Mouse (Mus musculus) lung, embryonic 14.5 days (tissue): ENCODE measurements around the gene Gm37240. TPM values are rescaled to one million over a fixed set of nuclear protein-coding genes. Genes with fewer than 3 reads are reported as not detected.

Experiments
- ATAC-seq: fragments of 200-750 bp; cut with Nextera tagmentation; 2 replicates; pipeline ENCODE4 v1.8.0; 2017; ENCODE audit warnings: mild to moderate bottlenecking, moderate TSS enrichment, moderate library complexity; ENCODE audit not compliant: insufficient read depth
- DNase-seq: peaks from one replicate; pipeline ENCODE4 v3.0.0-alpha.2; 2015
- H3K27ac ChIP-seq: fragments of 300-500 bp; sonication (generic); 2 replicates; pipeline ENCODE4 v1.5.1; 2014; ENCODE audit warnings: low read depth, mild to moderate bottlenecking, moderate library complexity
- H3K27me3 ChIP-seq: fragments of 300-500 bp; sonication (generic); 2 replicates; pipeline ENCODE4 v1.6.1; 2014; ENCODE audit warnings: low read length, control low read depth; ENCODE audit not compliant: insufficient read depth
- H3K36me3 ChIP-seq: fragments of 300-500 bp; sonication (generic); 2 replicates; pipeline ENCODE4 v1.6.1; 2014; ENCODE audit warnings: control low read depth; ENCODE audit not compliant: insufficient read depth
- H3K4me1 ChIP-seq: fragments of 300-500 bp; sonication (generic); 2 replicates; pipeline ENCODE4 v1.6.1; 2014; ENCODE audit warnings: antibody characterized with exemption, control low read depth; ENCODE audit not compliant: insufficient read depth
- H3K4me2 ChIP-seq: fragments of 300-500 bp; sonication (generic); 2 replicates; pipeline ENCODE4 v1.6.1; 2014; ENCODE audit warnings: mild to moderate bottlenecking
- H3K4me3 ChIP-seq: fragments of 300-500 bp; sonication (generic); 2 replicates; pipeline ENCODE4 v1.5.1; 2014; ENCODE audit warnings: low read depth, low read length
- H3K9ac ChIP-seq: fragments of 300-500 bp; sonication (generic); 2 replicates; pipeline ENCODE4 v1.6.1; 2014
- H3K9me3 ChIP-seq: fragments of 300-500 bp; sonication (generic); 2 replicates; pipeline ENCODE4 v1.6.1; 2016; ENCODE audit warnings: low read depth, low read length, control low read depth
- CTCF ChIP-seq: IDR thresholded peaks from 2 replicates; pipeline ENCODE4 v1.5.1; 2016; ENCODE audit warnings: antibody characterized with exemption, low read depth
- WGBS: fragments of 180-500 bp; shearing (Covaris S2); extraction: QIAGEN DNeasy Blood & Tissue Kit; methylation state at CpG from one replicate; pipeline ENCODE4 v1.1.7; 2014; 5-methylcytosine and 5-hydroxymethylcytosine counted together
- polyA plus RNA-seq: library from polyadenylated mRNA; unstranded; fragments of >200 nt; fragmentation: Nextera tagmentation; extraction: Ambion mirVana; gene quantifications from 2 replicates; pipeline ENCODE4 v1.2.1, GENCODE M21; 2014

The Gm37240 gene
- polyA plus RNA-seq, 1 experiment from 2014 or later: 4.5 TPM

DNA sequence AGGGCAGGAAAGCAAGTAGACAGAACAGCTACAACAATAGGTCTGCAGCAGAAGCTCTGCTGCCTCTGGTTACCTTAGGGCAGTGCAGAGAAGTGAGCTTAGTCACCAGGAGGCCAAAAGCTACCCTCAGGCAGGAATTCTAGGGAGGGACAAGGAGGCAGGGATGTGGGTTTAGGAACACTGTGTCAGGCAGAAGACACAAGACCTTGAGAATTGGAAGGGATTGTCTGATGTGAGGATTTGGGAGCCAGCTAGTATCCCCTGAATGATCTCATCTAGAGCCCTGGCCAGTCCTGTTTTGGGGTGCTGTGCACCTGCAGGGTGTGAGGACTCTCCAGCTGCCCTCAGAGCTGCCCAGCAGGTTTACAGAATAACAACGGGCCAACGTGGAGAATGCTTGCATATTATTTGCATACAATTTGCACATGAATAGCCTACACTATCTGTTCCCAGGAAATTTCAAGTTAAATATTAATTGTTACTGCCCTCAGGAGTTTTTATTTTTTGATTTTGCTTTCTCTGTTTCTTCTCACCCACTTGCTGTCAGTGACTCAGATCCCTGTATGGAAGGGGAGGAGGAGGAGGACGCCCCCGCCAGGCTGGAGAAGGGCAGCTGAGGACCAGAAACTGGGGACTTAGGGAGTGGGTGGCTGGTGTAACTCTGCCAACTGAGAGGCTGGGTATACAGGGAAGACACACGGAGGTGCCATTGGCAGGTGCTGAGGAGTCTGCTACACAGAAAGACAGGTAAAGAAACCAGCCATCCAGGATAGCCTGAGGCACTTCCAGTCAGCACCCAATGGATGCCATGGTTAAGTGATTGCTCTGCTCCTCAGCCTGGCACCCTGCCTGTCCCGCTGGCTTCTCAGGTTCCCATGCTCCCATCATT lies 862.3 kb downstream of the Gm37240 start:
- 36% methylated on average over 6 of the region's 6 CpGs for WGBS
- no peak overlapping the region for H3K4me3 ChIP-seq
- H3K4me1 ChIP-seq: no peaks in the 10 kb centered on the region
- H3K4me2 ChIP-seq: no peak overlapping the region
- ATAC-seq (no peak), DNase-seq (no peak)
- H3K36me3 ChIP-seq: no peaks in the 10 kb centered on the region
- TF ChIP-seq CTCF: no peak
- no peak overlapping the region for H3K27ac ChIP-seq
- no peaks in the 10 kb centered on the region for H3K27me3 ChIP-seq
- no peak overlapping the region for H3K9ac ChIP-seq
- H3K9me3 ChIP-seq: no peaks in the 10 kb centered on the region

DNA sequence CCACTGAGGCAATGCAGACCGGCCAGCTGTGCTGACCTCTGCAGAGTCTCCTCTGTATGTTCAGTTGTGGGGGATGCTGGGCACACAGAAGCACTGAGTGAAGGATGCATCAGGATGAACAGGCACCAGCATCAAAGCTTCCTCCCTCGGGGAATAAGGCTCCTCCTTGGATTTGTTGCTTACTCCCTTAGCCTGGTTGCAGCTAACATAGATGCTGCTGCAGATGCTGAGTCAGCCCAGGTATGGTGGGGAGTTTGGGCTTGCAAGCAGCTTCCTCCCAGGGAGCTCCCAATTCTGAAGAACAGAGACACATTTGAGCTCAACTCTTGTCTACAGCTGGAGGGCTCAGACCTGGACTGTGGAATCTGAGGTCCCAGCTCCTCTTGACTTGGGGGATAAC lies 863.1 kb downstream of the Gm37240 start:
- no peak overlapping the region for H3K4me3 ChIP-seq
- H3K27ac ChIP-seq: no peak overlapping the region
- DNase-seq (no peak), ATAC-seq (no peak)
- no peak for TF ChIP-seq CTCF
- no peak overlapping the region for H3K4me2 ChIP-seq
- no peaks in the 10 kb centered on the region for H3K36me3 ChIP-seq
- 59% methylated on average over 2 of the region's 2 CpGs for WGBS
- H3K9ac ChIP-seq: no peak overlapping the region
- H3K9me3 ChIP-seq: no peaks in the 10 kb centered on the region
- H3K27me3 ChIP-seq: no peaks in the 10 kb centered on the region
- H3K4me1 ChIP-seq: no peaks in the 10 kb centered on the region

DNA sequence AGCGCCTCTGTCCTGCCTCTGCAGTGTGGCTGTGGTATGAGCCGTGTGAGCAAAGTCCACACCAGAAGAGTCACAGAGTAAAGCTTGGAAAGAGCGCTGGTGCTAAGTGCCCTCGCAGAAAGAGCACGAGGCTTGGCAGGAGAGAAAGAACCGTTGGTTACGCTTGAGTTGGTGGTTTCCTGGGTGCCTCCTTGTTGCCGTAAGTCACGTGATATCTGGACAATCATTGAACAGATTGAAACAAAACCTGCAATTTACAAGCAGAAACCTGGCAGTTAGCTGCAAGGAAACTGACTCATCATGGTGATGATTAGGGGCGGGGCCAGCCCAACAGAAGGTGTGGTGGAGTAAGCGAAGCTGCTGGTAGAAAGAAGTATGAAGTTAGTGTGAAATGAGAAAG lies 864.5 kb downstream of the Gm37240 start:
- no peak for TF ChIP-seq CTCF
- ATAC-seq (no peak), DNase-seq (no peak)
- Histone ChIP-seq H3K27me3 (no peaks in the 10 kb centered on the region), H3K4me3 (no peak overlapping the region), H3K27ac (no peak overlapping the region), H3K9ac (no peak overlapping the region), H3K4me2 (no peak overlapping the region), H3K36me3 (no peaks in the 10 kb centered on the region), H3K4me1 (no peaks in the 10 kb centered on the region), H3K9me3 (no peaks in the 10 kb centered on the region)
- 77% methylated on average over 11 of the region's 11 CpGs for WGBS

DNA sequence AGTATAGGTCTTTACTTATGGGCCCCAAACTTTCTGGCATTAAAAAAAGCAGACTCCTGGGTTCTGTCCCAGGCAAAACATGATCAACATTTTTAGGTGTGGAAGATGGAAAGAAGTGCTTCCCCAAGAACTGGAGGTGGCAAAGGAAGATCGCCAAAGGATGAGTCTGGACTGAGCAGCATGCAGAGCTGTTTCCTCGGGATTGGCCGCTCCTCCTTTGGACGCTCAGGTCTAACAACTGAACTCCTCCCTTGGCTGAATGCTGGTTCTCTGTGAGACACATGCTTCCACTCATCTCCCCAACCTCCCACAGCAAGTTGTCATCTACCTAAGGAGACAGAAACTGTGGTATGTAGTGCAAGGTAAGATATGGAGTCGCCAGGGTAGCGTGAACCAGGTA lies 865.5 kb downstream of the Gm37240 start:
- Histone ChIP-seq H3K27me3 (no peaks in the 10 kb centered on the region), H3K27ac (no peak overlapping the region), H3K36me3 (no peaks in the 10 kb centered on the region), H3K4me2 (no peak overlapping the region), H3K9ac (no peak overlapping the region), H3K4me1 (no peaks in the 10 kb centered on the region), H3K4me3 (no peak overlapping the region), H3K9me3 (no peaks in the 10 kb centered on the region)
- no peak for TF ChIP-seq CTCF
- ATAC-seq (no peak), DNase-seq (no peak)
- 90% methylated on average over 6 of the region's 6 CpGs for WGBS

DNA sequence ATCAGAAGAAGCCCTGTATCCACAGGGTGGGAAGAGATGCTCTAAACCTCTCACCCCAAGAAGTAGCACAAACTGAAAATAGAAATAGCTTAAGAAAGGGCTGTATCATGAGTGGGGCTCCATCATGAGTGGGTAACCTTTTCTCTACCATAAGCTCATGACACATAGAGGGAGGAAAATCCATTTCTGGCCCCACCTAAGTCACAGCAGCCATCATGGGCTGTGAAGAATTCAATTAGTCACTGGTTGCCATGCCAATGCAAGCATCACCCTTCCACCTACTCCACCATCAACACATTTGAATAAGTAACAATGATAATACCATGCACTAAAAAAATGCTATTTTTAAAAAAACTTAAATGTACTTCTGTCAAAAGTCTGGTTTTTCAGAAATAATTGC lies 867.2 kb downstream of the Gm37240 start:
- H3K36me3 ChIP-seq: no peaks in the 10 kb centered on the region
- H3K27ac ChIP-seq: no peak overlapping the region
- no peak overlapping the region for H3K4me2 ChIP-seq
- TF ChIP-seq CTCF: no peak
- no peak overlapping the region for H3K9ac ChIP-seq
- no peak overlapping the region for H3K4me3 ChIP-seq
- H3K9me3 ChIP-seq: no peaks in the 10 kb centered on the region
- H3K27me3 ChIP-seq: no peaks in the 10 kb centered on the region
- DNase-seq: no peak
- H3K4me1 ChIP-seq: no peaks in the 10 kb centered on the region
- ATAC-seq: no peak

DNA sequence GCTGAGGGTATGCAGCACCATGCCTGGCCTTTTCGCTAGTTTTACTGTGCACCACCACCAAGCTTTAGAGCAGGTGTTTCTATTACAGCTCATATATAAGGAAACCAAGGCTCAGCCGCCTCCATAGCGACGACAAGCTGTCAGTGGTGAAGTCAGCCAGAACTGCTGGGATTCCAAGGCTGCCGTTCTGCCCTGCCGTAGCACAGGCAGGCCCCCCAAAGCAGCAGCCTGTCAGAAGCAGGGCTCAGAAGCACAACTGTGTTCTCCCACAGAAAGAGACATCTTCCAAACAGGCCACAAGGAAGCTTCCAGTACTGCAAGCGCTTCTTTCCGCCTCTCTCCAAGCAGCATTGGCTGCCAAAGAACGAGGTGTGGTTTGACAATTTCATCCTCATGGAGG lies 871.7 kb downstream of the Gm37240 start:
- Histone ChIP-seq H3K4me3 (no peak overlapping the region), H3K36me3 (no peaks in the 10 kb centered on the region), H3K4me1 (no peaks in the 10 kb centered on the region), H3K9me3 (no peaks in the 10 kb centered on the region), H3K4me2 (no peak overlapping the region), H3K27me3 (no peaks in the 10 kb centered on the region), H3K27ac (no peak overlapping the region), H3K9ac (no peak overlapping the region)
- TF ChIP-seq CTCF: no peak
- ATAC-seq (no peak), DNase-seq (peak; percentile 37)
- 31% methylated on average over 9 of the region's 9 CpGs for WGBS

DNA sequence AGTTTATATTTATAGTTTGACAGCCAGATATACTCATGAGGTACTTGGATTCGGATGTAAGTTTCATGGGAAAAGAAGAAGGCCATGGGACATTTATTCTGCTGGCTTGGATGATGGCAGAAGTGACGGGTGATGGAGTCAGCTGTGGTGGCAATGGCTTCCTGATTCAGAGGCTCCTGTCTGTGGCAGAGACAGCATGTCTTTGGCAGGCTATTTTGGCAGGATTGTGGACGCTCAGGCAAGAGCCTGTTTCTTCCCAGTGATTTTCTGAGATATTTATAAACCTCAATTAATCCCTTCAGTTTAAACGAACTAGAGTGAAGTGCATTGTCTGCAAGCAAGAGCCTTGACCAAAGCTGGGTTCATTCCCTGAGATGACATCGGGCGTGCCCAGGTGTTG lies 874.4 kb downstream of the Gm37240 start:
- ATAC-seq (no peak), DNase-seq (no peak)
- WGBS: 70% methylated on average over 6 of the region's 6 CpGs
- Histone ChIP-seq H3K4me2 (no peak overlapping the region), H3K27ac (no peak overlapping the region), H3K9ac (no peak overlapping the region), H3K9me3 (no peaks in the 10 kb centered on the region), H3K4me1 (no peaks in the 10 kb centered on the region), H3K36me3 (no peaks in the 10 kb centered on the region), H3K27me3 (no peaks in the 10 kb centered on the region), H3K4me3 (no peak overlapping the region)
- no peak for TF ChIP-seq CTCF
